Mouse (Mus musculus): ENCODE results near the gene Arhgap35. TPM values are rescaled to one million over a fixed set of nuclear protein-coding genes. Genes with fewer than 3 reads are reported as not detected.

The Arhgap35 gene
- polyA plus RNA-seq, 1 experiment from 2014 or later, result 29.6 TPM

Other genes starting within 250 kb of the Arhgap35 start
- gene Sae1, start 227.2 kb downstream of the Arhgap35 start, polyA plus RNA-seq (2014; fragmentation: Nextera tagmentation; extraction: Ambion mirVana), result 253 and 259 TPM in 2 replicates
- gene Zc3h4, start 214.1 kb downstream of the Arhgap35 start, polyA plus RNA-seq (2014; fragmentation: Nextera tagmentation; extraction: Ambion mirVana), result 14.3 and 15.5 TPM in 2 replicates
- 67.2 and 75.4 TPM in 2 replicates for gene Tmem160, start 162.2 kb downstream of the Arhgap35 start, polyA plus RNA-seq (2014; fragmentation: Nextera tagmentation; extraction: Ambion mirVana)
- gene Npas1, start 137.3 kb downstream of the Arhgap35 start, polyA plus RNA-seq (2014; fragmentation: Nextera tagmentation; extraction: Ambion mirVana), result 2.4 and 3.4 TPM in 2 replicates
- not detected in 2 replicates for gene Ceacam15, start 60.7 kb upstream of the Arhgap35 start, polyA plus RNA-seq (2014; fragmentation: Nextera tagmentation; extraction: Ambion mirVana)
- gene Ceacam9, start 106.9 kb upstream of the Arhgap35 start, polyA plus RNA-seq (2014; fragmentation: Nextera tagmentation; extraction: Ambion mirVana), result not detected in 2 replicates
- 453 and 484 TPM in 2 replicates for gene Ap2s1, start 123.4 kb upstream of the Arhgap35 start, polyA plus RNA-seq (2014; fragmentation: Nextera tagmentation; extraction: Ambion mirVana)
- 7.0 and 7.4 TPM in 2 replicates for gene Slc1a5, start 166.3 kb upstream of the Arhgap35 start, polyA plus RNA-seq (2014; fragmentation: Nextera tagmentation; extraction: Ambion mirVana)
- 175 and 186 TPM in 2 replicates for gene Strn4, start 200.9 kb upstream of the Arhgap35 start, polyA plus RNA-seq (2014; fragmentation: Nextera tagmentation; extraction: Ambion mirVana)
- gene Fkrp, start 201.7 kb upstream of the Arhgap35 start, polyA plus RNA-seq (2014; fragmentation: Nextera tagmentation; extraction: Ambion mirVana), result 26.4 and 30.3 TPM in 2 replicates
- 4.5 and 6.7 TPM in 2 replicates for gene Prkd2, start 227.9 kb upstream of the Arhgap35 start, polyA plus RNA-seq (2014; fragmentation: Nextera tagmentation; extraction: Ambion mirVana)

Data from forebrain, embryonic 14.5 days (tissue).